Mouse (Mus musculus) ovary, postnatal 14 days (tissue): ENCODE data around the gene Gpatch8.

Source experiments
- DNase-seq: peaks from one replicate; pipeline ENCODE4 v3.0.0; 2022; ENCODE audit warnings: low spot score

Gene Gpatch8

DNA sequence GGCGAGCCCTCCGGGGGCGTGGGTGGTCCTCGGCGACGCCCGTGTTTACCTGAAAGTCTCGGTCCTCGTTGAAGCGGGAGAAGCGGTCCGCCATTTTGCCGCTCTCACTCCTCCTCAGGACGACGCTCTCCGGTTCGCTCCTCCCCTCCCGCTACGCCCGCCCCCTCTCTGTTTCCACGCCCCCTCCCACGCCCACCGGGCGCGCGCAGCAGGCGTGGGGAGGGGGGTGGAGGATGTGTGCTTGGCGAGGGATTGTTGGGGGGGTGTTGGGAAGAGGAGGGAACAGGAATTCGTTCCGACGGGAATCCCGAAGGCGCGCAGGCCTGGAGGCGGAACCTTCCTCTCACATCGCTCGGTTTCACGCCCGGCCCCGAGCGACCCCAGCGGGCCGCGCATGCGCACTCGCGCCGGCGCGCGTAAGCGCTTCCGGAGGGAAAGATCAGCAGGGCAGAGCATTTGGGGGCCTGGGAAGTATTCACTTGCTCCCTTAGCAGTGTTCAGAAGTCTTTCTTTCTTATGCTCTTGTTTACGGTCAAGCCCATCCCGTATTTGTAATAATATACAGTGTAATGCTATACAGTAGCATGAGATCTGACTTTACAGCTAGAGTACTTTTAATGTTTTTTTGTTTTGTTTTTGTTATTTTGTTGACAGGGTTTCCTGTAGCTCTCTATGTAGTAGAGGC lies at the start of gene Gpatch8:
Gene Gpatch8, minus strand, starts transcription at position 362 of the 685 bp plus-strand sequence.
- DNase-seq, result peak; percentile 90

DNA sequence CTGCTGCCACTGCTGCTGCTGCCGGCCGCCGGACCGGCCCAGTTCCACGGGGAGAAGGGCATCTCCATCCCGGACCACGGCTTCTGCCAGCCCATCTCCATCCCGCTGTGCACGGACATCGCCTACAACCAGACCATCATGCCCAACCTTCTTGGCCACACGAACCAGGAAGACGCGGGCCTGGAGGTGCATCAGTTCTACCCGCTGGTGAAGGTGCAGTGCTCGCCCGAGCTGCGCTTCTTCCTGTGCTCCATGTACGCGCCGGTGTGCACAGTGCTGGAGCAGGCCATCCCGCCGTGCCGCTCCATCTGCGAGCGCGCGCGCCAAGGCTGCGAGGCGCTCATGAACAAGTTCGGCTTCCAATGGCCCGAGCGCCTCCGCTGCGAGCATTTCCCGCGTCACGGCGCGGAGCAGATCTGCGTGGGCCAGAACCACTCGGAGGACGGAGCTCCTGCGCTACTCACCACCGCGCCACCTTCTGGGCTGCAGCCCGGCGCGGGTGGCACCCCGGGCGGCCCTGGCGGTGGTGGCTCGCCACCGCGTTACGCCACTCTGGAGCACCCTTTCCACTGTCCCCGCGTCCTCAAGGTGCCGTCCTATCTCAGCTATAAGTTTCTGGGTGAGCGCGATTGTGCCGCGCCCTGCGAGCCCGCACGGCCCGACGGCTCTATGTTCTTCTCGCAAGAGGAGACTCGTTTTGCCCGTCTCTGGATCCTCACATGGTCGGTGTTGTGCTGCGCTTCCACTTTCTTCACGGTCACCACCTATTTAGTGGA lies 48.8 kb upstream of the Gpatch8 start:
- no peak for DNase-seq

DNA sequence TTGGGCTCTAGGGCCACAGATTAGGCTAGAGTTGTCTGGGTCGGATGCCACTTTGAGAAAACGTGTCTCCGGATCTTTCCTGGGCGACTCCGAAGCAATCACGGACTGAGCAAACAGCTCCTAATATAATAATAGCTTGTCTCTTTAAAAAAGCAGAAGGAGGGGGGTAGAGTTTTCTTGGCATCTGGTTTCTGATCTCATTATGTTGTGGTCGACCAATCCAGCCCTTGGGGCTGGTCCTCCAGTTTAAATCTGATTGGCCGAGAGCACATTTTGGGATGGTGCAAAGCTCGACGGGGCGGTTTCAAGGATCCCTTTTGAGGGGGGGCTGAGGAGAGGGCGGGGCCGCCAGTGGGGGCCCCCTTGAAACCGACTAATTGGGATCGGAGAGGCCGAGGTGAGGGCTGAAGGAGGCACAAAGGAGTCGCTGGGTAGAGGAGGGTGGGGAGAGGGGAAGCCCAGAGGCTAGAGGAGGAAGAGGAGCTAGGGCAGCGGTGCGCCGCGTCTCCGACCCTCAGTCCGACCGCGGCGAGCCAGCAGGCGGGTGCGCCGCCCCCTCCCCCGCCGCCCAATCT lies 47.9 kb upstream of the Gpatch8 start, which contains the start of gene Fzd2:
Gene Fzd2, plus strand, starts transcription at position 387 of the 575 bp plus-strand sequence.
- peak; percentile 71 for DNase-seq

DNA sequence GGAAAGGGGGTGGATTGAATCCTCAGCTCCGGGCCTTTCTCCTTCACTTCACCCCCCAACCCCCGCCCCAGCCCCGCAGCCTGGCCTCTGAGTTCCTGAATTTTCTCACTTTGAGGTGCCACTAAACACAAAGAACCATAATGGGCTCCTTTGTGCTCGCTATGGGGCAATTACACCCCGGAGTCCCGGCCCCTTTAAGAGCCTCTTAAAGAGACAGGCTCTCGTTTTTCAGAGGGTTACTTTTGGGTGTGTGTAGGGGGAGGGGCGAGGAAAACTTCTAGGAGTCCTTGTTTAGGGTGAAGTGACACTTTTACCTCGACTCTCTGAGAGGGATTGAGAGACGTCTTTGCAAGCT lies 47.3 kb upstream of the Gpatch8 start:
- peak; percentile 56 for DNase-seq

DNA sequence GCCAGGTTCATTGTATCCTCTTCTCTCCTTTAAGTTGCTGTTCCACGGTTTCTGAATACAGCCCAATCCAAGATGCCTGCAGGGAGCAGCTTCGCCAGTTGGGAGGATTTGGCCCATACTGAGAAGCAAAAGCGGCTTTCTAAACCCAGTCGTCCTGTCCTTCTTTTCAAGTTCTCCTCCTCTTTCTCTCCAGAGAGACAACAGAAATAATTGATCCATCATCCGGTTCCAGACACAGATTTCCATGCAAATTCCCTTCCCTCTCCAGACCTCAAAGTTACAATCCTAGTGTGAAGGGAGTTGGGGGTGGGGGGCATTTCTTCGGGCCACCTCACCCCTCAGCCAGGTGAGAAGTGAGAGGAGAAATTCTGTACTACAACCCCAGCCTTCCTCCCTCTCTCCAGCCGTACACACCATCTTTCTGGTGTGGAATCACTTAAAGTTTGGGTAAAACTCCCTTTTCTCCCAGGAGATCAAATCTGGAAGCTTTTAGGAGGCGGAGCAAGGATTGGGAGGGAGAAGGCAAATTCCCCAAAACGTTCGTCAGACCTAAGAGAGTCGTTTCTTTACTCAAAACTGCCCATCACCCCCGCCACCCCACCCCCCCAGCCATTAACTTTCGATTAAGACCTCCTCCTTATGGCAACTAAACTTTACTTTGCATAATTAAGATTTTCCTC lies 46.8 kb upstream of the Gpatch8 start:
- no peak for DNase-seq

DNA sequence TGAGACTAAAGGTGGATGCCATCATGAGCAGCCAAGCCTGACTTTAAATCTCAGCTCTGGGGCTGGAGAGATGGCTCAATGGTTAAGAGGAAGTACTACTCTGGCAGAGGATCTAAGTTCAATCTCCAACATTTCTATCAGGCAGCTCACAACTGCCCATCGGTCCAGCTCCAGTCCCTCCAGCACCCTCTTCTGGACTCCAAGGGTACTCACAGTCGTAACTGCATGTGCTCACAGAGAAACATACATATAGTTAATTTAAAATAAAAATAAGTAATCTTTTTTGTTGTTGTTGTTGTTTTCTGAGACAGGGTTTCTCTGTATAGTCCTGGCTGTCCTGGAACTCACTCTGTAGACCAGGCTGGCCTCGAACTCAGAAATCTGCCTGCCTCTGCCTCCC lies 43.7 kb upstream of the Gpatch8 start:
- DNase-seq, result no peak

DNA sequence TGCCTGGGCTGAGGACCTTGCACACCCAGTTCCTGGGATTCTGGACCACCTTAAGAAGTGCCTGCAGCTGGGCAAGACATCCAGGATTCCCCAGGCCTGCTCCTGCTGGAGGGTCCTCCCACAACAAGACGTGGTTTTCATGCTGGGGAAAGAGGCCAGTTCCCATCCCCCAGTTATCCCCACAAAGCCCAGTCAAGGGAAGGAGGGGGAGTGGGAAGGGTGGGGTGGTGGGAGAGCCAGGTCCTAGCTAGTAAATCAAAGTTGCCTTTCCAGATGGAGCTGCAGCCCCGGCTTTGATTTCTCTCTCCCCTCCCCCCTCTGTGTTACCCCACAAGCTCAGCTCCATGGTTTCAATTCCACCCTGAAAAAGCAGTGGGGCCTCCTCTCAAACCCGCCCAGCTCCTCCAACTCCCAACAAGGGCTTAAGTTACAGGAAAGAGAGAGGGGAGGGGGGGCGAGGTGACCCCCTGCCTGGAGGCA lies 39.2 kb upstream of the Gpatch8 start:
- no peak for DNase-seq

DNA sequence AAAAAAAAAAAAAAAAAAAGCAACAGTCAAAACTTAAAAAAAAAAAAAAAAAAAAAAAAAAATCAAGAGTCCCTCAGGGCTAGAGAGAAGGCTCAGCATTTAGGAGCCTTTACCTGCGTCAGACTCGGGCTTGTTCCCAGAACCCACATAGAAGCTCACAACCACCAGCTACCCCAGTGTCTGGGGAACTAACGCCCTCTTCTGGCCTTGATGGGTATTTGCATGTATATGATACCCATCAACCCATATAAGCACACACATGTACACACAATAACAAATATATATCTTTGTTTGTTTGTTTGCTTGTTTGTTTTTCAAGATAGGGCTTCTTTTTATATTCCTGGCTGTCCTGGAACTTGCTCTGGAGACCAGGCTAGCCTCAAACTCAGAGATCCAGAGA lies 31.4 kb upstream of the Gpatch8 start:
- DNase-seq, result no peak

DNA sequence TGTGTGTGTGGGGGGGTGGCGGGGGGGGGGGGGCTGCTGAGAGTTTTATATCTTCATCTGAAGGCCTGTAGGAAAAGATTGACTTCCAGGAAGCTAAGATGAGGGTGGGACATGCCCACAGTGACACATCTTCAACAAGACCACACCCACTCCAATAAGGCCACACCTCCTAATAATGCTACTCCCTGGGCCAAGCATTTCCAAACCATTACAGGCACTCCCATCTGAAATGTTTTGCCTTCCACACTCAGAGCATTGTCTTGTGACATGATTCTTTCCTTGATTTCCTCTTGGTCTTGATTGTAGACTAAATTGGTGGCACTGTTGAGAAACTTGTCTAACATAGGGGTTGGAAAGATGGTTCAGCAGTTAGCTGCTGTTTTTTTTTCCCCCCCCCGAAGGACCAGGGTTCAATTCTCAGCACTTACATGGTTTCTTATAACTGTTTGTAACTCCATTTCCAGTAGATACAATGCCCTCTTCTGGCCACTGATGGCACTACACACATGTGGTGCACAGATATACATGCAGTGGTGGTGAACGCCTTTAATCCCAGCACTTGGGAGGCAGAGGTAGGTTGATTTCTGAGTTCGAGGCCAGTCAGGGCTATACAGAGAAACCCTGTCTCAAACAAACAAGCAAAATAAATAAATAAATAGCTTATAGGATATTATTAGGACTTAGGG lies 30.4 kb upstream of the Gpatch8 start:
- no peak for DNase-seq

DNA sequence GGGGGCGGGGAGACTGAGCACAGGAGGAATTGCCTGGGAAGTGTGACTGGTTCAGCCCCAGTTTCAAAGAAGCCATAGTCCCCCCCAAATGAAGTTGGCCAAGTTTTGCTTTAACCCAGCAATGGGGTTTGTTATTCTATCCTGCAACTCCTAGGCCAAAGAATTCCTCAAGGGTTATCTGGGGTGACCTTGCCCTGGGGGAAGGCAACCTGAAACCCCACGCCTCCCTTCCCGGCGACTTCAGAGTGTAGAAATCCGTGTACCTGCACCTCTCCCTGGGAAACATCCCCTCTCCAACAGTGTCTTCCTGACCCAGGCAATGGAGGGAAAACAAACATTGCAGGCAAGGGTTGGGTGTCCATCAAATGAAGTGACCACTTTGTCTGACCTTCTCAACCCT lies 26.5 kb upstream of the Gpatch8 start:
- DNase-seq, result no peak

DNA sequence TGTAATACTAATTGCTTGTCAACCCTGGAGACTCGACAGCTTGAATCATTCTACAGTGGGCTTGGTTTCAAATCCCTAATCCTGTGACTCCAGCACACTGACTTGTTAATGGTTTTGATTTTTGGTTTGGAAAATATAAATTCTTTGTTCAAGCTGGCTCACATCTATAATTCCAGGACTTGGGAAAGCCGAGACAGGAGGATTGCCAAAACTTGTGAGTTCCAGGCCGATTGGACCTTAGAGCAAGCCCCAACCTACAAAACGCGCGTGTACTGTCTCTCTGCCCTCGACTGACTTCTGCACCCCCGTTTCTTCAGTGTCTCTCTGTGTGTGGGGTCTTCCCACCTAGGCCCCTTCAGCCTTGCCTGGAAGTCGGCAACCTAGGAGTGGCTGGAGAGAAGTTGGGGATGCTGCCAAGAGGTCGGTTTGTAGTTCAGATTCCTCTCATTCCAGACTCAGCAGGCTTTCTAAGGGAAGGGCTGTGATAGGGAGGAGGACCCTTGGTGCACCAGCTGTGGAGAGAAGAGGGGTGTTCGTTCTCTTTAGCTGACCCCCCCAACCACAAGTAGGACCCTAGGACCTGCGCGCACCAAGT lies 25.9 kb upstream of the Gpatch8 start:
- DNase-seq, result no peak

DNA sequence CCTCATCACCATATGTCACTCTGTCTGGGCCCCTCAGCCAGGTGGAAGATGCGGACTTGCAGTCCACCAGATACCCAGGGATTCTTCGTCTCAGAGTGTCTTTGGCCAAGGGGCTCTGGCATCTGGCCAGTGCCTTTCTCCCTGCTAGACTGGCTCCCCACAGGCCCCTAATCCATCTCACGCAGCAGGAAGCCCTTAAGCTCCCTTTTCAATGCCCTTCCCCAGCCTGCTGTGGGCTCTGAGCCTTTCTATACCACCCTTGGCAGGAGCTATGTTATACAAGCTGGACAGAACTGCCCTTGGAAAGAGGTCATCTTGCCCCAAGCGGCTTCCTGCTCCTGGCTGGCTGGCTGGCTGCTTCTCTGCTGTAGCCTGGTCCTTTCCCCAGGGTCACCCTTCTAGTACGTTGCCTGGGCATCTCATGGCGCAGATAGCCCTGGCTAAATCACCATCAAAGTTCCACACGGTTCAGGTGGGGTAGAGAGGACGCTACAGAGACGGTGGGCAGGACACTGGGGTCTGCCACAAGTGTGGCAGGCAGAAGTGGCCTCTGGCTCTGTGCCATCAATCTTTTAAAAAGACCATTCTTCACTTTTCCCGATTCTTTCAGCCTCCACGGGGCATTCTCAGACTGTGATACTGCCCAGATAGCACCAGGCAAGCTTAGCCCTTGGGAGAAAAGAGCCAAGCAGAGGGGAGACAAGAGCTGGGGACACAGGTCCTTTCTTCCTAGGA lies 25.3 kb upstream of the Gpatch8 start:
- DNase-seq, result no peak

DNA sequence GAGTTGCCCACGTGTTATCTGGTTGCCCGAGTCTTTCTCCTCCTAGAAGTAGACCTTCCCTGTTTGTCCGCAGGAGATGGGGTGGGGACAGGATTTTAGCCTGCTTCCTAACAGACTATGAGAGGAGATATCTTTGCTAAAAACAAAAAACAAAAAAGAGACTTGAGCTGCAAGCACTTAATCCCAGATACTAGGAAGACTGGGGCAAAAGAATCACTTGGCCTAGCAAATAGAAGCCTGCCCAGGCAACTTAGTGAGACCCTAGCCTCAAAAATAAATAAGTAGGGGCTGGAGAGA lies 23.8 kb upstream of the Gpatch8 start:
- DNase-seq, result no peak

DNA sequence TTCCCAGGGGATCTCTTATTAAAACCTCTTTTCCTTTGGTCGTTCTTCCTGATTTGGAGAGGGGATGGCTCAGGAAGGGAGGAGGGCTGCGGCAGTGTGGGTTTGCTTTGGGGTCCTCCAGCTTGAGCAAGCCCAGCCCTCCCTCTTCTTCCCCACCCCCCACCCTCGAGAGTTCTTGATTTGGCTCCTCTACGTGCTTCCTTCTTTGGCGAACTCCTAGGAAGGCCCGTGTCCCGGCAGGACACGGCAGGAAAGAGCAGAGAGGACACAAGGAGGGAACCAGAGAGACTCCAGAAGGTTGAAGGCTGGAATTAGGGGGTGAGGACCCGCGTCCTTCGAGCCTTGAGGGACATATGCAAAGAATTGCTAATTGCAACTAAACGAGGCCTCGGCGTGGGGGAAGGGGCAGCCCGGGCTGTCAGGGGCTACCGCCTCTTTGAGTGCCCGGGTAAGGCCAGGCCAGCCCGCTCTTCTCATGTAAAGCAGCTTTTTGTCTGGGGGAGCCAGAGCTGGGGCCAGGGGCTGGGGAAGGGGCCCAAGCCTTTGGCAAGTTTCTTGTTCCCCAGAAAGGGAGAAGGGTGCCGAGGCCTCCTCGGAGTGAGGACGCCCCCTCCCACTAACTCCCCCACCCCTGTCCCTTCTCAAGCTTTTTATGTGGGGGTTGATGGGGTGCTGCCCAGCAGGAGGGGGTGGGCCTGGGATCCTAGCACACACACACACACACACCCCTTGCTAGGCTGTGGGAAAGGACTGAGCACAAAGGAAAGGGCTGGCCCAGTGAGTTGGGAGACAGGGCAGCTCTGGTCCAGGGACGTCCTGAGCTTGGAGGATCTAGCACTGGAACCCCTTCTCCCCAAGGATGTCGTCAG lies 23.2 kb upstream of the Gpatch8 start, which contains the start of gene Gm11627:
Gene Gm11627, minus strand, starts transcription at position 297 of the 869 bp plus-strand sequence.
- DNase-seq, result no peak

DNA sequence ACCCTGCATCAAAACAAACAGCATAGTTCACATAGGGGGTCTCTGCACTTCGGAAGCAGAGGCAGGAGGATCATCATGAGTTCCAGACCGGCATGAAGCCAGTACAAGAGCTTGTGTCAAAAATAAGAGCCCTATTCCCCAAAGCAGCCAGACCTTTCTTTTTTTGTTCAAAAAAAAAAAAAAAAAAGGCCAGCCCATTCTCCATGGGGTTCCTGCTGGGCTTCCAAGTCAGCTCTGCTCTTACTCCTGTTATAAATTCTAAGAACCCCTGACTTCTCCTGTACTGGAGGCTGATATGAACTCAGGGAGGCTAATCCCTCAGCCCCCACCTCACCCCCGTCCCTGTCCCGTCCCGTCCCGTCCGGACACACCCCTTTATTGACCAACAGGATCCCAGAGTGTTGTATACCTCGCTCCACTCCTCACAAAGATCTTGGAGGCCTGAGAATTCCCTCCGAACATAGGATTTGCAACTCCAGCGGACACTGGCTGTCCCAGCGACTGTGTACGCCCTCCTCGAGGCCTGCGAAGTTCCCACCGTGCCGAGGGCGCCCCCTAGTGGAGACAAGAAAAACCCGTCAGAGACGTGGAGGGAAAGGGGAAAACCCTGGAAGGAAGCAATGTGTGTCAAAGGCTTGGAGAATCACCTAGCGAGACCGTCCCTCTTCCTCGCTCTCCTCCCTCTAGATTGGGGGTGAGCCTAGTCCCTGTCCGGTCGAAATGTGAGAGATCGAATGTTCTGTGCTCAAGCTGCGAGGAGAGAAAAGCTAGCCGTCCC lies 22.3 kb upstream of the Gpatch8 start:
- DNase-seq, result peak; percentile 86

DNA sequence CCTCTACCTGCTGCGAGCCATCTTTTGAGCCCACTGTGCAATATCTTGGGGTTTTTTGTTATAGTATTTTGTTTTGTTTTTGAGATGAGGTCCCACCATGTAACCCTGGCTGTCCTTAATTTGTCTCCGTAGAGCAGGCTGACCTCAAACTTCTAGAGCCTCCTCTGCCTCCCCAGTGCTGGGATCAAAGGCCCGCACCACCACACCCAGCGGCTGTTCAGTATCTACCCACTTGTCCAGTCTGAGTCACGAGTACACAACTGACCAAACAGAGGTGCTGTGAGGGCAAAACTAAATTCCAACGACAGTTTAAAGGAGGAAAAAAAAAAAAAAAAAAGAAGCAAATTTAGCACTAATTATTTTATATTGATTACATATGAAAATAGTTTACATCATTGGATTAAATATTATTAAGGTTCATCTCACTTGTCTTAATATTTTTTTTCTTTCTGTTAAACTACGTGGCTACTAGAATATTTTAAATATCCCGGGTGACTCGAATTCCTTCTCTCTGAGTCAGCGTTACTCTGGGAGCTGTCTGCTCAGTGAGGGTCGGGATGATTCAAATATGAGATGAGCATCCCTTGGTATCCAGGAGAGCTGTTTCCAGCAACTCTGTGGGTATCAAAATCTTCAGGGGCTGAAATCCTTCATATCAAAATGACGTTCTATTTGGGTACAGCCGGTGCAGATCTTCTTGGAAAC lies 20.0 kb upstream of the Gpatch8 start:
- no peak for DNase-seq

DNA sequence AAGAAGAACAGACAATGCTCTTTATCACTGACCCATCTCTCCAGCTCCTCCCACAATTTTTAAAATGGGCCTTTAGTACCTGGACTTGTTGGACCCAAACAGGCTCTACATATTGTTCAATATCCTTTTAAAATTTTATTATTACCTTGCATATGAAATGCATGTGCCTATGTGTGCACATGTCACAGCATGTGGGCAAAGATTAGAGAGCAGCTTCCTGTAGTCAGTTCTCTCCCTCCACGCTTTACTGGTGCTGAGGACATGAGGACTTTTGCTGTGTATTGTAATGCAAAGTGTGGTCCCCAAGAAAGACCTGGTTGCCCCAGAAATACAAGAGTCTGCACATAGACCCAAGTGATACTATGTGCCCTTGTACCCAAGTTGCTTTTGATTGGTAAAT lies 18.8 kb upstream of the Gpatch8 start:
- DNase-seq, result no peak

DNA sequence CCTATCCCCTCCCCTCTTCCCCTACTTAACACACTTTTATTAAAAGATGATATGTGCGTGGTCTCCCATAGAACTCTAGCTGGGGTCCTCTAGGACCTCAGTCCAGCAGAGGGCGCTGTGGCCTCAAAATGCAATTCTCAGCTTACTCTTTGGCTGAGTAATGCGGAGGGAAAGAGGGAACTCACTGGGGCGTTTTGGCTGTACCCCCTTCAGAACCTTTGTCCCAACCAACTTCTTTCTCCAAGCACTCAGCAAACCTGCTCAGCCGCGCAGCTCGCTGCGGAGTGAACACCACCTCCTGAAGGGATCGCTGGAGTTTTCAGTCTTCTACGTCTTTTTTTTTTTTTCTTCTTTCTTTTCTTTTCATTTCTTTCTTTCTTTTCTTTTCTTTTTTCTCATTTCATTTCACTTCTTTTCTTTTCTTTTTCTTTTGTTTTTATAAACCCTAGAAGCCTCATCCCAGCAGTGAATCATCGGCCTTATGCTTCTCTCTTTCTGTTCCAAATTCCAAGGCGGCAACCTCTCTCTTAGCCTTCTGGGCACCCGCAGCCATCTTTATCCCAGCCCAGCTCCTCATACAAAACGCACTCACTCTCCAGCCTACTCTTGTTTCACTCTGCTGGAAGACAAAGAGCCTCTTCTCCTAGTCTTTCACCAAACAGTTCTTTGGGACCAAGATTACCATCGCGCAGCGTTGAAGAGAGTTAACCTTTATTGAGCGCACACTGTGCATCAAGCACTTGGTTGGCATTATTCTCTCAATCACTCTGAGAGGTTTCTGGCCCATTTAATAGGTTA lies 16.9 kb upstream of the Gpatch8 start:
- DNase-seq, result peak; percentile 85
